Mouse (Mus musculus) hindbrain, postnatal 0 days (tissue): ENCODE measurements around the gene Tfap2c. TPM values are rescaled to one million over a fixed set of nuclear protein-coding genes. Genes with fewer than 3 reads are reported as not detected.
A peak's percentile ranks its signal among the peaks of the same experiment; 100 is the strongest.

Experiments used
- ATAC-seq: fragments of 200-750 bp; cut with Nextera tagmentation; 2 replicates; pipeline ENCODE4 v1.8.0; 2017; ENCODE audit warnings: mild to moderate bottlenecking, moderate TSS enrichment, moderate library complexity
- DNase-seq: peaks from one replicate; pipeline ENCODE4 v3.0.0-alpha.2; 2015; ENCODE audit warnings: low spot score
- H3K27ac ChIP-seq: fragments of 300-500 bp; sonication (generic); 2 replicates; pipeline ENCODE4 v1.5.1; 2014; ENCODE audit warnings: mild to moderate bottlenecking
- H3K27me3 ChIP-seq: fragments of 300-500 bp; sonication (generic); 2 replicates; pipeline ENCODE4 v1.6.1; 2014; ENCODE audit warnings: low read length, mixed read lengths; ENCODE audit not compliant: insufficient read depth
- H3K36me3 ChIP-seq: fragments of 300-500 bp; sonication (generic); 2 replicates; pipeline ENCODE4 v1.6.1; 2014; ENCODE audit warnings: low read length, mixed read lengths; ENCODE audit not compliant: insufficient read depth
- H3K4me1 ChIP-seq: fragments of 300-500 bp; sonication (generic); 2 replicates; pipeline ENCODE4 v1.6.1; 2014; ENCODE audit warnings: antibody characterized with exemption, low read length, mixed read lengths; ENCODE audit not compliant: insufficient read depth
- H3K4me2 ChIP-seq: fragments of 300-500 bp; sonication (generic); 2 replicates; pipeline ENCODE4 v1.6.1; 2014; ENCODE audit warnings: low read depth, mild to moderate bottlenecking, low read length, moderate library complexity, mixed read lengths
- H3K4me3 ChIP-seq: fragments of 300-500 bp; sonication (generic); 2 replicates; pipeline ENCODE4 v1.5.1; 2014; ENCODE audit warnings: low read length
- H3K9ac ChIP-seq: fragments of 300-500 bp; sonication (generic); replicated peaks from 2 replicates; pipeline ENCODE4 v1.6.1; 2014; ENCODE audit warnings: mild to moderate bottlenecking, low read length, moderate library complexity, mixed read lengths
- H3K9me3 ChIP-seq: fragments of 300-500 bp; sonication (generic); 2 replicates; pipeline ENCODE4 v1.6.1; 2016; ENCODE audit warnings: low read length, mixed read lengths
- CTCF ChIP-seq: IDR thresholded peaks from 2 replicates; pipeline ENCODE4 v1.5.1; 2016; ENCODE audit warnings: antibody characterized with exemption, control low read depth, low read depth
- WGBS: fragments of 180-500 bp; shearing (Covaris S2); extraction: QIAGEN DNeasy Blood & Tissue Kit; methylation state at CpG from one replicate; pipeline ENCODE4 v1.1.7; 2014; 5-methylcytosine and 5-hydroxymethylcytosine counted together
- polyA plus RNA-seq: library from polyadenylated mRNA; unstranded; fragments of >200 nt; fragmentation: Nextera tagmentation; extraction: Ambion mirVana; gene quantifications from 2 replicates; pipeline ENCODE4 v1.2.1, GENCODE M21; 2015
- total RNA-seq: library from RNA; depleted of rRNA; stranded (reverse); fragments of >200 nt; gene quantifications from 2 replicates; pipeline ENCODE4 v1.2.3, GENCODE M21; 2014

Tfap2c gene
- total and polyA plus RNA-seq, 2 experiments from 2014 or later = 0.31 to 0.47 TPM

GRCm38 (mm10) chr2:172568466-172568865 lies 19.1 kb downstream of the Tfap2c start:
- Histone ChIP-seq H3K9ac (no peak overlapping the region), H3K4me3 (no peak overlapping the region), H3K36me3 (no peaks in the 10 kb centered on the region), H3K27me3 (no peaks in the 10 kb centered on the region; the same call in none of the 2 replicates), H3K4me1 (no peaks in the 10 kb centered on the region), H3K4me2 (no peak overlapping the region), H3K9me3 (no peaks in the 10 kb centered on the region), H3K27ac (no peak overlapping the region)
- TF ChIP-seq CTCF = no peak
- ATAC-seq (no peak), DNase-seq (no peak)
- WGBS = 91% methylated on average over 2 of the region's 2 CpGs

GRCm38 (mm10) chr2:172577196-172577766 lies 27.9 kb downstream of the Tfap2c start:
- 72% methylated on average over 2 of the region's 2 CpGs for WGBS
- Histone ChIP-seq H3K9ac (no peak overlapping the region), H3K4me1 (no peaks in the 10 kb centered on the region), H3K36me3 (no peaks in the 10 kb centered on the region), H3K4me2 (no peak overlapping the region), H3K27ac (no peak overlapping the region), H3K4me3 (no peak overlapping the region), H3K27me3 (peaks cover 5% of the 10 kb centered on the region; the same call in 1 of the 2 replicates), H3K9me3 (no peaks in the 10 kb centered on the region)
- no peak for TF ChIP-seq CTCF
- ATAC-seq (no peak), DNase-seq (no peak)

GRCm38 (mm10) chr2:172579221-172579620 lies 29.8 kb downstream of the Tfap2c start:
- H3K4me2 ChIP-seq = no peak overlapping the region
- no peaks in the 10 kb centered on the region for H3K4me1 ChIP-seq
- peak; percentile 87 for DNase-seq
- H3K27ac ChIP-seq = no peak overlapping the region
- H3K36me3 ChIP-seq = no peaks in the 10 kb centered on the region
- WGBS = 37% methylated on average over 5 of the region's 5 CpGs
- no peak overlapping the region for H3K4me3 ChIP-seq
- 0 out of 2 replicates have a peak, but pooled peaks cover 7% of the 10 kb centered on the region for H3K27me3 ChIP-seq
- H3K9me3 ChIP-seq = no peaks in the 10 kb centered on the region
- no peak overlapping the region for H3K9ac ChIP-seq
- no peak for TF ChIP-seq CTCF
- ATAC-seq = peak; percentile 83

- H3K4me3 ChIP-seq = no peak overlapping the region
- no peak overlapping the region for H3K4me2 ChIP-seq
- no peak overlapping the region for H3K9ac ChIP-seq
- H3K27ac ChIP-seq = no peak overlapping the region
- H3K27me3 ChIP-seq = 0 out of 2 replicates have a peak, but pooled peaks cover 7% of the 10 kb centered on the region
- H3K36me3 ChIP-seq = no peaks in the 10 kb centered on the region
- ATAC-seq (peak; percentile 65; the same call in 1 of the 2 replicates), DNase-seq (peak; percentile 67)
- no peaks in the 10 kb centered on the region for H3K9me3 ChIP-seq
- 44% methylated on average over 12 of the region's 12 CpGs for WGBS
- TF ChIP-seq CTCF = no peak
- H3K4me1 ChIP-seq = no peaks in the 10 kb centered on the region
These were observed 31.3 kb downstream of the Tfap2c start for GRCm38 (mm10) chr2:172580536-172581265.

DNA sequence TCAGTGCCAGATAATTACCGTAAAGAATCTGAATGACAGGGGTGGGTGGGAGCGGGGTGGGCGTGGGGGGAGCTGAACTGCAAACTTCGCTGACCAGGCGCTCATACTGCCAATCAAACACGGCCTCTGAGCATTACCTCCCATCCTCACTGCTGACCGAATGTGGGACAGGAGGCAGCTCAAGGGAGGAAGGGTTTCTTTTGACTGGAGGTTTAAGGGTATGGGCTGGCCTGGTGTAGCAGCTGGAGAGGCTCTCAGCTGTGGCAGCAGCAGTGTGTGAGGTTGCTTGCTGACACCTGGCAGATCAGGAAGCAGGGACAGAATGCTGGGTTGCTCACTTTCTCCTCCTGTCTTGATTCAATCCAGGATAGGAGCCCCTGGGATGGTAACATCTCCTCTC lies 33.9 kb downstream of the Tfap2c start:
- no peak overlapping the region for H3K9ac ChIP-seq
- H3K4me3 ChIP-seq = no peak overlapping the region
- H3K27me3 ChIP-seq = 0 out of 2 replicates have a peak, but pooled peaks cover 7% of the 10 kb centered on the region
- TF ChIP-seq CTCF = no peak
- no peaks in the 10 kb centered on the region for H3K9me3 ChIP-seq
- H3K4me2 ChIP-seq = no peak overlapping the region
- ATAC-seq (no peak), DNase-seq (no peak)
- H3K4me1 ChIP-seq = no peaks in the 10 kb centered on the region
- H3K27ac ChIP-seq = no peak overlapping the region
- WGBS = 17% methylated on average over 7 of the region's 7 CpGs
- no peaks in the 10 kb centered on the region for H3K36me3 ChIP-seq

GRCm38 (mm10) chr2:172585329-172585728 lies 35.9 kb downstream of the Tfap2c start:
- no peak for ATAC-seq
- Histone ChIP-seq H3K4me1 (no peaks in the 10 kb centered on the region), H3K9me3 (no peaks in the 10 kb centered on the region), H3K27me3 (peaks cover 7% of the 10 kb centered on the region; the same call in 1 of the 2 replicates), H3K27ac (no peak overlapping the region), H3K4me3 (no peak overlapping the region), H3K4me2 (no peak overlapping the region), H3K9ac (no peak overlapping the region), H3K36me3 (no peaks in the 10 kb centered on the region)
- no peak for DNase-seq
- WGBS = 89% methylated on average over 6 of the region's 6 CpGs
- TF ChIP-seq CTCF = no peak

- Histone ChIP-seq H3K9ac (no peak overlapping the region), H3K4me3 (no peak overlapping the region), H3K4me1 (no peaks in the 10 kb centered on the region), H3K27me3 (no peaks in the 10 kb centered on the region; the same call in 1 of the 2 replicates), H3K27ac (no peak overlapping the region), H3K36me3 (no peaks in the 10 kb centered on the region), H3K4me2 (no peak overlapping the region), H3K9me3 (no peaks in the 10 kb centered on the region)
- WGBS = 97% methylated on average over 1 of the region's 1 CpGs
- ATAC-seq (no peak), DNase-seq (no peak)
- TF ChIP-seq CTCF = no peak
These were observed 39.7 kb downstream of the Tfap2c start for GRCm38 (mm10) chr2:172589048-172589447.
